In genomic region chr16:38321452-38321935, GRCm38 (mm10) we compare ENCODE assay signal across 8 mouse cellular contexts. TPM values are rescaled to one million over a fixed set of nuclear protein-coding genes. Genes with fewer than 3 reads are reported as not detected.
DNase-seq lines count a peak whose midpoint lies in the region; ATAC-seq and TF ChIP-seq lines count a peak whose summit lies in the region.

No protein-coding gene starts in this region.

- H3K9ac ChIP-seq in kidney, embryonic 16.5 days (replicated peaks; ENCODE audit: low read length), result no peak overlapping the region
- H3K9ac ChIP-seq in limb, embryonic 14.5 days (ENCODE audit: low read depth, low read length, severe bottlenecking), result no peak overlapping the region
- H3K9ac ChIP-seq in midbrain, postnatal 0 days (replicated peaks; ENCODE audit: low read length, poor library complexity, severe bottlenecking), result no peak overlapping the region
- H3K9ac ChIP-seq in stomach, postnatal 0 days (ENCODE audit: low read length), result no peak overlapping the region

- no peak for TF ChIP-seq EP300 in stomach, postnatal 0 days (optimal IDR thresholded peaks at IDR 0.05)

- H3K4me3 ChIP-seq in kidney, embryonic 16.5 days (ENCODE audit: low read length), result no peak overlapping the region
- H3K4me3 ChIP-seq in limb, embryonic 14.5 days (replicated peaks; ENCODE audit: low read length), result 0 out of 2 replicates have a peak overlapping the region, but pooled peaks have one; percentile 8
- no peak overlapping the region for H3K4me3 ChIP-seq in midbrain, postnatal 0 days (ENCODE audit: low read depth, low read length)
- no peak overlapping the region for H3K4me3 ChIP-seq in stomach, postnatal 0 days (ENCODE audit: low read depth, low read length)

- no peaks in the 10 kb centered on the region for H3K4me1 ChIP-seq in kidney, embryonic 16.5 days (ENCODE audit: insufficient read depth, low read length)
- no peaks in the 10 kb centered on the region for H3K4me1 ChIP-seq in limb, embryonic 14.5 days (ENCODE audit: control insufficient read depth, insufficient read depth, low read length)
- no peaks in the 10 kb centered on the region for H3K4me1 ChIP-seq in midbrain, postnatal 0 days (ENCODE audit: insufficient read depth, low read length)
- no peaks in the 10 kb centered on the region for H3K4me1 ChIP-seq in stomach, postnatal 0 days (replicated peaks; ENCODE audit: control insufficient read depth, insufficient read depth)

- no peak for TF ChIP-seq POLR2A in limb, embryonic 14.5 days (IDR thresholded peaks at IDR 0.05; ENCODE audit: borderline replicate concordance, extremely low read depth, insufficient read depth, insufficient read length)

- WGBS in kidney, embryonic 16.5 days, result 31% methylated on average over 17 of the region's 17 CpGs
- 38% methylated on average over 17 of the region's 17 CpGs for WGBS in limb, embryonic 14.5 days
- WGBS in midbrain, postnatal 0 days, result 25% methylated on average over 15 of the region's 17 CpGs
- 31% methylated on average over 17 of the region's 17 CpGs for WGBS in stomach, postnatal 0 days

- intact Hi-C loops in gastrocnemius, postnatal 14 days (cut with DNase I; ENCODE audit: low total_unique reads), result no loop called here

- no peaks in the 10 kb centered on the region for H3K9me3 ChIP-seq in kidney, embryonic 16.5 days (ENCODE audit: low read length)
- no peaks in the 10 kb centered on the region for H3K9me3 ChIP-seq in limb, embryonic 14.5 days (ENCODE audit: control insufficient read depth, low read length)
- H3K9me3 ChIP-seq in midbrain, postnatal 0 days (ENCODE audit: low read length), result no peaks in the 10 kb centered on the region
- no peaks in the 10 kb centered on the region for H3K9me3 ChIP-seq in stomach, postnatal 0 days (ENCODE audit: control insufficient read depth, low read length)

- DNase-seq in urinary bladder, postnatal 14 days (ENCODE audit: low spot score), result peak; percentile 32
- DNase-seq in urinary bladder, adult 18-20 months (ENCODE audit: low spot score in 2 of 2), result no peak
- DNase-seq in cerebellum, postnatal 36 days, result peak; percentile 62 to 69
- peak; percentile 13 for DNase-seq in gastrocnemius, postnatal 14 days
- DNase-seq in limb, embryonic 14.5 days (ENCODE audit: low spot score), result peak; percentile 52
- peak; percentile 76 for DNase-seq in midbrain, postnatal 0 days (ENCODE audit: low spot score)
- DNase-seq in stomach, postnatal 0 days (ENCODE audit: low spot score), result peak; percentile 49

- H3K36me3 ChIP-seq in kidney, embryonic 16.5 days (ENCODE audit: insufficient read depth, low read length), result no peaks in the 10 kb centered on the region
- H3K36me3 ChIP-seq in limb, embryonic 14.5 days (ENCODE audit: control insufficient read depth, insufficient read depth, low read length), result no peaks in the 10 kb centered on the region
- H3K36me3 ChIP-seq in midbrain, postnatal 0 days (ENCODE audit: insufficient read depth, low read length), result no peaks in the 10 kb centered on the region
- no peaks in the 10 kb centered on the region for H3K36me3 ChIP-seq in stomach, postnatal 0 days (ENCODE audit: control insufficient read depth, insufficient read depth, low read length)

- peak; percentile 81 for TF ChIP-seq CTCF in midbrain, postnatal 0 days (IDR thresholded peaks at IDR 0.05)
- TF ChIP-seq CTCF in stomach, postnatal 0 days (IDR thresholded peaks at IDR 0.05; ENCODE audit: low read depth), result peak; percentile 79

- ATAC-seq in kidney, embryonic 16.5 days (ENCODE audit: low FRiP score, low TSS enrichment), result no peak
- ATAC-seq in limb, embryonic 14.5 days (ENCODE audit: low FRiP score, low read depth), result peak; percentile 53; the same call in 1 of the 2 replicates
- ATAC-seq in midbrain, postnatal 0 days (ENCODE audit: low FRiP score), result peak; percentile 82
- no peak for ATAC-seq in stomach, postnatal 0 days (ENCODE audit: low FRiP score, low TSS enrichment)

- no peaks in the 10 kb centered on the region for H3K27me3 ChIP-seq in kidney, embryonic 16.5 days (ENCODE audit: insufficient read depth, low read length)
- H3K27me3 ChIP-seq in limb, embryonic 14.5 days (ENCODE audit: control insufficient read depth, insufficient read depth, low read length), result no peaks in the 10 kb centered on the region
- H3K27me3 ChIP-seq in midbrain, postnatal 0 days (ENCODE audit: insufficient read depth, low read length), result no peaks in the 10 kb centered on the region
- no peaks in the 10 kb centered on the region for H3K27me3 ChIP-seq in stomach, postnatal 0 days (ENCODE audit: control insufficient read depth, insufficient read depth, low read length)

- 0 out of 2 replicates have a peak overlapping the region, but pooled peaks have one; percentile 19 for H3K4me2 ChIP-seq in kidney, embryonic 16.5 days (replicated peaks; ENCODE audit: low read depth, low read length)
- peak overlapping the region; percentile 35 for H3K4me2 ChIP-seq in limb, embryonic 14.5 days (replicated peaks; ENCODE audit: low read depth, low read length, severe bottlenecking)
- H3K4me2 ChIP-seq in midbrain, postnatal 0 days (ENCODE audit: low read depth, low read length, poor library complexity, severe bottlenecking), result peak overlapping the region; percentile 42
- H3K4me2 ChIP-seq in stomach, postnatal 0 days (replicated peaks; ENCODE audit: low read depth), result no peak overlapping the region

- H3K27ac ChIP-seq in kidney, embryonic 16.5 days (ENCODE audit: low read length), result no peak overlapping the region
- no peak overlapping the region for H3K27ac ChIP-seq in limb, embryonic 14.5 days (replicated peaks; ENCODE audit: low read depth, low read length)
- H3K27ac ChIP-seq in midbrain, postnatal 0 days (ENCODE audit: low read depth, low read length), result no peak overlapping the region
- H3K27ac ChIP-seq in stomach, postnatal 0 days (replicated peaks), result no peak overlapping the region

RNA-seq across cellular contexts. Expression of gene Maats1, which starts 20.4 kb away (rescaled TPM):
- total RNA-seq in gastrocnemius, postnatal 14 days (2021), result not detected
- polyA plus RNA-seq in kidney, embryonic 16.5 days (2015; fragmentation: Nextera tagmentation; extraction: Ambion mirVana), result 0.08 and 0.26 TPM in 2 replicates
- polyA plus RNA-seq in limb, embryonic 14.5 days (2012; rRNA removed), result 0.03 and 0.10 TPM in 2 replicates
- polyA plus RNA-seq in limb, embryonic 14.5 days (2014; fragmentation: Nextera tagmentation; extraction: Ambion mirVana), result 0.10 TPM in 1 of 2 replicates, not detected in the other
- total RNA-seq in midbrain, postnatal 0 days (2014; rRNA removed), result 1.2 and 2.1 TPM in 2 replicates
- 1.0 and 1.5 TPM in 2 replicates for polyA plus RNA-seq in midbrain, postnatal 0 days (2015; fragmentation: Nextera tagmentation; extraction: Ambion mirVana)
- polyA plus RNA-seq in stomach, postnatal 0 days (2015; fragmentation: Nextera tagmentation; extraction: Ambion mirVana), result 0.27 and 0.44 TPM in 2 replicates

RNA-seq across cellular contexts. Expression of gene Cox17, which starts 25.3 kb away (rescaled TPM):
- total RNA-seq in gastrocnemius, postnatal 14 days (2021), result 100 to 1,000 TPM; 134 to 137 TPM
- polyA plus RNA-seq in kidney, embryonic 16.5 days (2015; fragmentation: Nextera tagmentation; extraction: Ambion mirVana), result 147 and 149 TPM in 2 replicates
- polyA plus RNA-seq in limb, embryonic 14.5 days (2012; rRNA removed), result 50.0 and 83.6 TPM in 2 replicates
- 107 and 124 TPM in 2 replicates for polyA plus RNA-seq in limb, embryonic 14.5 days (2014; fragmentation: Nextera tagmentation; extraction: Ambion mirVana)
- total RNA-seq in midbrain, postnatal 0 days (2014; rRNA removed), result 14.5 and 15.0 TPM in 2 replicates
- 65.3 and 66.1 TPM in 2 replicates for polyA plus RNA-seq in midbrain, postnatal 0 days (2015; fragmentation: Nextera tagmentation; extraction: Ambion mirVana)
- polyA plus RNA-seq in stomach, postnatal 0 days (2015; fragmentation: Nextera tagmentation; extraction: Ambion mirVana), result 301 and 327 TPM in 2 replicates

RNA-seq across cellular contexts. Expression of gene Gm21987, which starts 25.3 kb away (rescaled TPM):
- total RNA-seq in gastrocnemius, postnatal 14 days (2021), result not detected
- polyA plus RNA-seq in kidney, embryonic 16.5 days (2015; fragmentation: Nextera tagmentation; extraction: Ambion mirVana), result not detected in 2 replicates
- polyA plus RNA-seq in limb, embryonic 14.5 days (2012; rRNA removed), result 0.78 TPM in 1 of 2 replicates, not detected in the other
- not detected in 2 replicates for polyA plus RNA-seq in limb, embryonic 14.5 days (2014; fragmentation: Nextera tagmentation; extraction: Ambion mirVana)
- not detected in 2 replicates for total RNA-seq in midbrain, postnatal 0 days (2014; rRNA removed)
- not detected in 2 replicates for polyA plus RNA-seq in midbrain, postnatal 0 days (2015; fragmentation: Nextera tagmentation; extraction: Ambion mirVana)
- polyA plus RNA-seq in stomach, postnatal 0 days (2015; fragmentation: Nextera tagmentation; extraction: Ambion mirVana), result not detected in 2 replicates

RNA-seq across cellular contexts. Expression of gene Nr1i2, which starts 26.9 kb away (rescaled TPM):
- not detected for total RNA-seq in gastrocnemius, postnatal 14 days (2021)
- 0.39 and 0.46 TPM in 2 replicates for polyA plus RNA-seq in kidney, embryonic 16.5 days (2015; fragmentation: Nextera tagmentation; extraction: Ambion mirVana)
- 0.03 TPM in 1 of 2 replicates, not detected in the other for polyA plus RNA-seq in limb, embryonic 14.5 days (2012; rRNA removed)
- not detected in 2 replicates for polyA plus RNA-seq in limb, embryonic 14.5 days (2014; fragmentation: Nextera tagmentation; extraction: Ambion mirVana)
- not detected in 2 replicates for total RNA-seq in midbrain, postnatal 0 days (2014; rRNA removed)
- not detected in 2 replicates for polyA plus RNA-seq in midbrain, postnatal 0 days (2015; fragmentation: Nextera tagmentation; extraction: Ambion mirVana)
- 10.6 and 13.6 TPM in 2 replicates for polyA plus RNA-seq in stomach, postnatal 0 days (2015; fragmentation: Nextera tagmentation; extraction: Ambion mirVana)

RNA-seq across cellular contexts. Expression of gene Popdc2, which starts 40.5 kb away (rescaled TPM):
- 10 to 100 TPM; 56.1 to 66.9 TPM for total RNA-seq in gastrocnemius, postnatal 14 days (2021)
- polyA plus RNA-seq in kidney, embryonic 16.5 days (2015; fragmentation: Nextera tagmentation; extraction: Ambion mirVana), result 0.54 and 6.7 TPM in 2 replicates
- polyA plus RNA-seq in limb, embryonic 14.5 days (2012; rRNA removed), result 4.6 and 6.0 TPM in 2 replicates
- polyA plus RNA-seq in limb, embryonic 14.5 days (2014; fragmentation: Nextera tagmentation; extraction: Ambion mirVana), result 4.2 TPM in 2 replicates
- 1.5 TPM in 2 replicates for total RNA-seq in midbrain, postnatal 0 days (2014; rRNA removed)
- 0.49 and 0.69 TPM in 2 replicates for polyA plus RNA-seq in midbrain, postnatal 0 days (2015; fragmentation: Nextera tagmentation; extraction: Ambion mirVana)
- 10.4 and 11.5 TPM in 2 replicates for polyA plus RNA-seq in stomach, postnatal 0 days (2015; fragmentation: Nextera tagmentation; extraction: Ambion mirVana)

Comparison
In these comparisons a context has a peak if more than half of its experiments do, and no peak if none do; other contexts are left out.
1. DNase-seq: peak in urinary bladder, postnatal 14 days (single experiment), cerebellum, postnatal 36 days (2 of 2), gastrocnemius, postnatal 14 days (single experiment), limb, embryonic 14.5 days (single experiment), midbrain, postnatal 0 days (single experiment) and stomach, postnatal 0 days (single experiment); none in urinary bladder, adult 18-20 months (0 of 2).
2. ATAC-seq: peak in limb, embryonic 14.5 days (single experiment) and midbrain, postnatal 0 days (single experiment); none in kidney, embryonic 16.5 days (single experiment) and stomach, postnatal 0 days (single experiment).